Mouse (Mus musculus) cortical plate, adult 2 months (tissue): ENCODE data around the gene D930007J09Rik.

Experiments used
- CTCF ChIP-seq: fragments of 200-500 bp; IDR thresholded peaks from 2 replicates; pipeline ENCODE4 v1.5.1; 2011; ENCODE audit warnings: mild to moderate bottlenecking, control low read depth, low read length; ENCODE audit not compliant: insufficient read depth; ENCODE audit errors: extremely low read depth
- POLR2A ChIP-seq: fragments of 200-500 bp; IDR thresholded peaks from 2 replicates; pipeline ENCODE4 v1.6.1; 2011; ENCODE audit warnings: mild to moderate bottlenecking, low read length, control low read depth; ENCODE audit not compliant: insufficient read depth; ENCODE audit errors: extremely low read depth

GRCm38 (mm10) chr13:32850156-32850555, 47.5 kb upstream of the D930007J09Rik start:
- no peak for TF ChIP-seq CTCF
- TF ChIP-seq POLR2A = no peak
